Mouse (Mus musculus): ENCODE data around the gene Rsph9.

- TF ChIP-seq CTCF (IDR thresholded peaks at IDR 0.05; ENCODE audit: borderline replicate concordance, insufficient read depth, low read depth, low read length), result no peak
- TF ChIP-seq POLR2A (IDR thresholded peaks at IDR 0.05; ENCODE audit: borderline replicate concordance, insufficient read depth, low read length), result no peak
Observed at GRCm38 (mm10) chr17:46157131-46157530, 13.1 kb upstream of the Rsph9 start.

Measured in cerebellum, adult 2 months (tissue).